Mouse (Mus musculus) E14TG2a.4 (cell line): Measurements from ENCODE around the gene Sox11.
A peak's percentile ranks its signal among the peaks of the same experiment; 100 is the strongest.

Experiments used
- H3K27me3 ChIP-seq: 2 replicates; pipeline ENCODE4 v1.6.1; 2014; ENCODE audit warnings: low read length, control low read depth; ENCODE audit not compliant: insufficient read depth
- H3K36me3 ChIP-seq: 2 replicates; pipeline ENCODE4 v1.6.1; 2014; ENCODE audit warnings: low read length, control low read depth; ENCODE audit not compliant: insufficient read depth
- H3K4me1 ChIP-seq: replicated peaks from 2 replicates; pipeline ENCODE4 v1.6.1; 2014; ENCODE audit warnings: low read depth, low read length, control low read depth
- H3K4me3 ChIP-seq: replicated peaks from 2 replicates; pipeline ENCODE4 v1.5.1; 2014; ENCODE audit warnings: mild to moderate bottlenecking, low read length
- H3K9me3 ChIP-seq: 2 replicates; pipeline ENCODE4 v1.6.1; 2014; ENCODE audit warnings: low read length, control low read depth
- CTCF ChIP-seq: conservative IDR thresholded peaks from 2 replicates; pipeline ENCODE4 v1.5.1; 2014; ENCODE audit warnings: low read length
- NANOG ChIP-seq: IDR thresholded peaks from 2 replicates; pipeline ENCODE4 v1.6.1; 2014; ENCODE audit warnings: borderline replicate concordance, low read length, mixed read lengths
- POU5F1 ChIP-seq: IDR thresholded peaks from 2 replicates; pipeline ENCODE4 v1.6.1; 2014; ENCODE audit warnings: low read length, borderline replicate concordance

The Sox11 gene

GRCm38 (mm10) chr12:27341871-27342690, at the start of gene Sox11:
TSS of gene Sox11 (minus strand) at chr12:27342574.
- Histone ChIP-seq H3K4me3 (peak within 1 kb of the TSS; percentile 86), H3K36me3 (no peaks in the 10 kb centered on the region), H3K4me1 (peaks cover 35% of the 10 kb centered on the region), H3K9me3 (no peaks in the 10 kb centered on the region), H3K27me3 (peaks cover 50% of the 10 kb centered on the region)
- TF ChIP-seq POU5F1 (no peak), CTCF (no peak), NANOG (no peak)

GRCm38 (mm10) chr12:27391652-27392305, 49.4 kb upstream of the Sox11 start:
- Histone ChIP-seq H3K36me3 (no peaks in the 10 kb centered on the region), H3K4me1 (peaks cover 4% of the 10 kb centered on the region; the same call in 1 of the 2 replicates), H3K27me3 (no peaks in the 10 kb centered on the region), H3K4me3 (no peak overlapping the region), H3K9me3 (peaks cover 24% of the 10 kb centered on the region)
- TF ChIP-seq POU5F1 (no peak), NANOG (no peak), CTCF (no peak)

- Histone ChIP-seq H3K9me3 (peaks cover 24% of the 10 kb centered on the region), H3K4me3 (no peak overlapping the region), H3K36me3 (no peaks in the 10 kb centered on the region), H3K27me3 (no peaks in the 10 kb centered on the region), H3K4me1 (peaks cover 4% of the 10 kb centered on the region; the same call in 1 of the 2 replicates)
- TF ChIP-seq NANOG (no peak), CTCF (no peak), POU5F1 (no peak)
Observed at GRCm38 (mm10) chr12:27390439-27390838, 48.1 kb upstream of the Sox11 start.

- no peaks in the 10 kb centered on the region for H3K27me3 ChIP-seq
- no peaks in the 10 kb centered on the region for H3K36me3 ChIP-seq
- no peak overlapping the region for H3K4me3 ChIP-seq
- no peak for TF ChIP-seq CTCF
- peaks cover 24% of the 10 kb centered on the region for H3K9me3 ChIP-seq
- H3K4me1 ChIP-seq = peaks cover 4% of the 10 kb centered on the region; the same call in 1 of the 2 replicates
Observed at GRCm38 (mm10) chr12:27389429-27389828, 47.1 kb upstream of the Sox11 start.

GRCm38 (mm10) chr12:27372505-27372904, 30.1 kb upstream of the Sox11 start:
- H3K36me3 ChIP-seq = no peaks in the 10 kb centered on the region
- no peak overlapping the region for H3K4me3 ChIP-seq
- TF ChIP-seq POU5F1 (no peak), CTCF (no peak), NANOG (no peak)

GRCm38 (mm10) chr12:27370756-27371155, 28.4 kb upstream of the Sox11 start:
- no peak overlapping the region for H3K4me3 ChIP-seq
- TF ChIP-seq CTCF = no peak
- TF ChIP-seq NANOG = no peak
- no peak for TF ChIP-seq POU5F1
- H3K4me1 ChIP-seq = no peaks in the 10 kb centered on the region
- no peaks in the 10 kb centered on the region for H3K27me3 ChIP-seq
- H3K9me3 ChIP-seq = no peaks in the 10 kb centered on the region
- no peaks in the 10 kb centered on the region for H3K36me3 ChIP-seq

More at GRCm38 (mm10) chr12:27372505-27372904, 30.1 kb upstream of the Sox11 start:
- H3K9me3 ChIP-seq = no peaks in the 10 kb centered on the region
- no peaks in the 10 kb centered on the region for H3K4me1 ChIP-seq
- no peaks in the 10 kb centered on the region for H3K27me3 ChIP-seq

- Histone ChIP-seq H3K9me3 (no peaks in the 10 kb centered on the region), H3K4me3 (no peak overlapping the region), H3K4me1 (no peaks in the 10 kb centered on the region), H3K36me3 (no peaks in the 10 kb centered on the region), H3K27me3 (no peaks in the 10 kb centered on the region)
- no peak for TF ChIP-seq POU5F1
- no peak for TF ChIP-seq NANOG
- TF ChIP-seq CTCF = no peak
Observed at GRCm38 (mm10) chr12:27367476-27367875, 25.1 kb upstream of the Sox11 start.

GRCm38 (mm10) chr12:27363840-27364640, 21.7 kb upstream of the Sox11 start:
- TF ChIP-seq CTCF = no peak

More at GRCm38 (mm10) chr12:27363840-27364640, 21.7 kb upstream of the Sox11 start:
- no peaks in the 10 kb centered on the region for H3K4me1 ChIP-seq
- H3K27me3 ChIP-seq = no peaks in the 10 kb centered on the region
- H3K9me3 ChIP-seq = no peaks in the 10 kb centered on the region
- H3K4me3 ChIP-seq = no peak overlapping the region
- no peaks in the 10 kb centered on the region for H3K36me3 ChIP-seq
